Mouse (Mus musculus) layer of hippocampus, adult 18-20 months (tissue): ENCODE data around the gene Cacna2d4. TPM values are rescaled to one million over a fixed set of nuclear protein-coding genes. Genes with fewer than 3 reads are reported as not detected.

Experiments used
- DNase-seq, 2 experiments: peaks; one replicate each; pipeline ENCODE4 v3.0.0; 2022; ENCODE audit warnings: low spot score in 2 of 2
- total RNA-seq, 2 experiments: library from RNA; stranded (reverse); gene quantifications; 2 replicates each; pipeline ENCODE4 v1.2.3; 2021

The Cacna2d4 gene
- total RNA-seq, 2 experiments from 2014 or later: 0.52 to 1.0 TPM

DNA sequence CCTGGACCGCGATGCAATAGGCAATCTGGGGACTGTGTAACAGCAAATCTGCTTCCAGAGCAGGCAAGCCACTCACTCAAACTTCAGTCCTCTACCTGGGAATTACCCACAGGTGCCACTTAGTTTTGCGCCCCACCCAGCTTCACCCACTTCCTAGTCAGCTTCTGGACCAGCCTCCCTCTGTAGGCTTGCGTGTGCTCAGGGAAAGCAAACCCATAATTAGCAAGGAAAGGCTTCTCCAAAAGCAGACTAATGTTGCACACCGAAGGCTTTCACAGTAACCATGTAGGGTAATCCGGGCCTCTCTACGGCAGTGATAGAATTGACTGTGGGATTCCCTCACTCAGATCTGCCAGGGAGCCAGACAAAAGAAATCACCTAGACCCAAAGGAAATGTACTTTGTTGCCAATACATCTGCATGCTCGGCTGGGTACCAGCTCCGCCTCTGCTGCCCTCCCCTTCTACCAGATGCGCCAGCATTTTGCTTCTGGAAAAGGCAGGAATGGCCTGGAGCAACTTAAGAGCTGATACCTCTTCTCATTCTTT, 71.6 kb downstream of the Cacna2d4 start:
- no peak for DNase-seq

DNA sequence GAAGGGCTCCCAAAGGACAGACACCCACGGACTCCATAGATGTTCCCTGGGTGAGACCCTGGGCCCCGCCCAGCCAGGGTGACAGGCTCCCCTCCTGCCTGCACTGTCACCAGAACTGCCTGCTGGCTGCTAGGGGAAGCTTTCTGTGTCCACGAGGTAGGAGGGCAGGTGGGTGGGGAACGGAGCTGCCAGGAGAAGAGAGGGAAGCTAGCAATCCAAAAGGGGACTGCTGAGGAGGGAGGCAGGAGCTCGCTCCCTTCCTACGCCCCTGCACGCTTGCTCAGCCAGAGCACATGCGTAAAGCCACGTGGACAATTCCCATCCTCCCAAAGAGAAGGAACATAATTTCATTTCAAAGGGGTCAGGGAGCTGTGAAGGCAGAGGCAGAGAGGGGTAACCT, 73.8 kb downstream of the Cacna2d4 start:
- peak in 1 of 2 experiments; percentile 58 for DNase-seq

DNA sequence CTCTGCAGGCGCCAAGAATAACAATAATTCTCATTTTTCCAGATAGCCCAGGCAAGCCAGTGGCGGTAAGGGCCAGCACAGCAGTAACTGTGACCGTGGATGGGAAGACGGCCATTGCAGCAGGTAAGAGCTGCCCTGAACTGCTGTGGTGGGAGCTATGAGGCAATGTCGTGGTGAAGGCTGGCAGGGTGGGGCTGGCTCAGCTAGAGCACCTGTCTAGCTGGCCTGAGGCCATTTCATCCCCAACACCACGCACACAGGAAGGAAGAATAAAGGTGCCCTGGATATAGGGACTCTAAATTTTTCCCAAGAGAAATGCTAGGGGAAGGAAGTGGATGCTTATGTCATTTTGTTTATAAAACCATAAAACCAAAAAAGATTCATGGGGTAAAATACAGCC, 76.1 kb downstream of the Cacna2d4 start:
- DNase-seq: no peak

DNA sequence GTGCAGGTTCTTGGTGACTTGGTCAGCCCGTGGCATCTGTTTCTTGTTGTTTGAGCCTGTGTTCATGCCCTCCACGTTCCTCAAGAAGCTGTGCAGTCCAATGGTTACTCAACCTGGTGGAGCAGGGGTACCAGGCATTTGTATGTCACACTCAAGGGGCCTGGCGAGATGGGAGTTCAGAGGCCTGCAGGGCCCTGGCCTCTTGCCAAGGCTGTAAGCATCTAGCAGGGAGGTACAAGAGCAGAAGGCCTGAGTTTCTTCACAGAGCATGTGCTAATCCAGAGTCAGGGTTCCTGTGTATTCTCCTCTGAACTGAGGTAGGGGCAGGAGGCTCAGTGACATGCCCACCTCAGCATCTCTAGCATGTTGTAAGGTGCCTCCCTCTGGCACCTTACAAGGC, 76.8 kb downstream of the Cacna2d4 start:
- no peak for DNase-seq

DNA sequence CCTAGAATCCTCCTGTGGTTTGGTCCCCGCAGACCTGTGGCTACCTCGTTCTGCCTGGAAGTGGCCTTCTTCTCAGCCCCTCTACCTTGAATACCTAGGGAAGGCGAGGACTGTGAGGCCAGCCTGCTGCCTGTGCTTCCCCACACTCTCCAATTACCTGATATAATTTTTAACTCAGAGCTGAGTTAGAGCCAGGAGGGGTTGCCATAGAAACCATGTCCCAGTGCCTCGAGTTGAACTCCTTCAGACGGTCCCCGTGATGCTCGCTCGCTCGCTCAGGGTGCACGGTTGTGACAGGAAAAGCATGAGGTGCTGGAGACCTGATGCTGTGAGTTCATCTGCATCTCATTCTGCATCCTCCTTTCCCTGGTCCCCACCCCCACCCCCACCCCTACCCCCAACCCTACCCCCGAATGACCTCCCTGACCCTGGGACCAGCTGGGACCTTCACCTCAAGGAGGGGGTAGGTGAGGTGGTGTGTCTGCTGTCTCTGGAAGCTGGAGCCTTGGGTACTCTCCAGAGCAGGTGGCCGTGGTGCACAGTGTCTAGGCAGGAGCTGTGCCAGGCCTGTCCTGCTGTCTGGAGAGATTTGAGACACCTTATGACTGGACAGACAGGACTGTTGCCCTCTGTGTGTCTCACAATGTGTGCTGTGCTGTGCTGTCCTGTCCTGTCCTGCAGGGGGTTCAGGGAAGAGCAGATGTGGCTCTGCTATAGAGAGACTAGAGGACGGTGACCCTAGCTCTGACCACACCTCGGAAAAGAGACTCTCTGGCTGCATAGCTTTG, 77.5 kb downstream of the Cacna2d4 start:
- DNase-seq: peak in 1 of 2 experiments; percentile 41

DNA sequence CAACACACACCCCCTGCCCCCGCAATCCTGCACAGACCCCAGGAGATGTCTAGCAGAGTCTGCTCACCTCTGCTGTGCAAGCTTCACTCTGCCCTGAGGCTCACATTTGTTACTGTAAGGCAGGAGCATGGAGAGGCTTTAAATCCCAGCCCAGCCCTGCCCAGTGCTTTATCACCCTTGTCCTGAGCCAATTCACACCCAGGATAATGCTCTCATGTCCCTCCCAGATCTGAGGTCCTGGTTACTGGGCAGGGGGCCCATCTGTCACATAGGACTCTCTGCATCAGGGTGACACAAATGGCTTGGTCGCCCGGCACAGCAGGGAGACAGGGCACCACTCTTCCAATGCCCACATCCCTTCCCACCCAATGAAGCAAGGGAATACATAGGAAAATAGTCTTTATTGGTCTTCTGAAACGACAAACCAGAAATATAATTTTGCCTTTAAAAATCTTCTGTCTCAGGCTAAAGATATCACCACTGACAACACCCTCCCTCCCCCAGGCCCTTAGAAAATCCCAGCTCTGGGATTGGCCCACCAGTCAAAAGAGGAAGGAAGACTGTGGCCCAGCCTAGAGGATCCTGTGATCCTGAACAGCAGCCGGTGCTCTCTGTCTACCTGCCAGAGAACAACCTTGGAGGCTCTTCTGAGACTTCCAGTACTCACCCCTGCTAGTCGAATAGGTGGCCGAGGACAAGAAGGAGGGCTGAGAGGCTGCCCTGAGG, 78.6 kb downstream of the Cacna2d4 start:
- no peak for DNase-seq

DNA sequence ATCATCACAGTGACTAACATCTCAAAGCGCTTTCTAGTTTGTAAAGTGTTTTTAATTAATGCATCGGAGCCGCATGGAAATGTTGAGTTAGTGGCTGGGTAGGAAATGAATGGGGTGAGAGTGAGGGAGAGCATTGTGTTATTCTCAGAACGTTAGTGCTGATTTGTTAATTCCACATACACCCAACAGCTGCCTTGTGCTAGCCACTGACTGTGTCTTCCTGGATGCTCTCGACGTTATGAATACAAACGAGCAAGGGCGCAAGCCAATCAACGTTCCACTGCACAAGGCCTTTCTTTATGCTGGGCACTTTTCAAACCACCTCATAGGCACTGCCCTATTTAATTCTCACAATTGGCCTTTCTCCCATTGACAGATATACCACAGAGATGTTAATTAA, 82.4 kb downstream of the Cacna2d4 start:
- no peak for DNase-seq

DNA sequence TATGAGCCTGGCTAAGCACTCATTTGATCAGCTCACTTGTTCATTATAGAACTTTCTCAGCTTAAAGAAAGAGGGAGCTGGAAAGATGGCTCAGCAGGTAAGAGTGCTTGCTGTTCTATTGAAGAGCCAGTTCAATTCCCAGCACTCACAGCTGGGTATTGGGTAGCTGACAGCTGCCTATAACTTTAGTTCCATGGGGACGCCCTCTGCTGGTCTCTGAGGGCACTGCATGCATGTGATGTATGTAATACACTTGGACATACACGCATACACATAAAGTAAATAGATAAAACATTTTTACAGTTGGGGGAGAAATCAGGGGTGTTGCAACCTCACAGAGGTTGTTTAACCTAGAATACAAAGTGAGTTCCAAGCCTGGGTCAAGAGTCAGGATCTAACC, 83.0 kb downstream of the Cacna2d4 start:
- DNase-seq: no peak

DNA sequence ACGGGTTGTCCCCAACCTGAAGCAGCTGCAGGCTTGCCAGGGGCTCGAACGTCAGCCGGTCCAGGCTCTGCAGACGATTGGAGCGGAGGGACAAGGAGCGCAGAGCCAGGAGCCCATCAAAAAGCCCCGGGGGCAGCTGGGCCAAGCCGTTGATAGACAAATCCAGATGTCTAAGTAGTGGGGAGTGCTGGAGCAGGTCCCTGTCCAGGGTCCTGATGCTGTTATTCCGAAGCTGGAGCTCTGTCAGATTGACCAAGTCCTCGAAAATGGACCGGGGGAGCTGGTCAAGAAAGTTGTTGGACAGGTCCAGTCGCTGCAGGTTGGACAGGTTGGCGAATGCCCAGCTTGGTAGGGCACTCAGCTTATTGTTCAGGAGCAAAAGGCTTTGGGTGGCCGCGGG, 84.2 kb downstream of the Cacna2d4 start:
- no peak for DNase-seq

DNA sequence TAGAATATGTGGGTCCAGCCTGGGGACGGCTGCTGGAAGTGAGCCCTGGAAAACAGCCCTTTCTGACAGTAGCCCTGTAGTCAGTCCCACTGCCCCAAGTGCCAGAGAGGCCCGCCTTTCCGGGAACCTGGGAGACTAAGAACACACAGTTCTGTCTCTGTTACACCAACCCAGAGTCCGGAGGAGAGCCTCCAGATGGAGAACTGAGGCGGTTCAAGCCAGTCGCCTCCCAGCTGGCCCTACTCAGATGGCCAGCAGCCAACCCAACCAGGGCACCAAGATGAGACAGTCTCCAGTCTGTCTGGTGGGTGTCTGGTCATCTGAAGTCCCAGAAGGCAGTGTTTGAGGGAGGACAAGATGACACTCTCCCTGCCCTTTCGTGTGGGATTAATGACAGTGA, 85.4 kb downstream of the Cacna2d4 start:
- DNase-seq: no peak

DNA sequence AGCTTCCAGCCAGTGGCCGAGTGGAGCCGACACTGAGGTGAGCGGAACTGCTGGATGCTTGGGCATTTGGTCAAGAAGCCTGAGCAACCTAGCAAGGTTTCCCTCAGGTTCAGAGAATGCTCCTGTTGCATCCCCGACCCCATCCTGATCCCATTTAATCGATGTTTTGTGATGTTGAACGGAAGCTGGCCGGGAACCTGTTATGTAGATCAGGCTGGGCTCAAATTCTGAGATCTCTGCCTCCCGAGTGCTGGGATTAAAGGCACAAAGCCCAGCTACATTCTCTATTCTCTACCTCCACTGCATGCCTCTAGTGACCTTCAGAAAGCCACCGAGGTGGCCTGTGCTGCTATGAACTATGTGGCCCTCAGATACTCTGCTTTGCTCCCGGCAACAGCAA, 88.5 kb downstream of the Cacna2d4 start:
- DNase-seq: no peak

DNA sequence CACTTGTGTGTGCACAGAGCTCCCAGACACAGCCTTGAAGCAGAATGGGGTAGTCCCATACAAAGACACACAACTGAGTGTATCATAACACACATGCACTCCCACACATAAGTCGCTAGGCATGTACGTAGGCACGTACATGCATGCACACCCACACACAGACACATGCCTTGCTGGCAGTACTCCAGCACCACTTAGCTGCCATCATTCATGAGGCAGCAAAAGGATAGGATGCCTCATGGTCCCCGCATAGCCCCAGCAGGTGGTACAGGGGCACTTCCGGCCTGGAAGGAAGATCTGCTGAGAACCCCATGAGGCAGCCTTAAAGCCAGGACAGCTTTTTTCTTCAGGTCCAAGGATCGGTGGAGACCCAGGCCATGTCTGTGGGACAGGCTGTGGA, 89.7 kb downstream of the Cacna2d4 start:
- DNase-seq: peak in 1 of 2 experiments; percentile 39

DNA sequence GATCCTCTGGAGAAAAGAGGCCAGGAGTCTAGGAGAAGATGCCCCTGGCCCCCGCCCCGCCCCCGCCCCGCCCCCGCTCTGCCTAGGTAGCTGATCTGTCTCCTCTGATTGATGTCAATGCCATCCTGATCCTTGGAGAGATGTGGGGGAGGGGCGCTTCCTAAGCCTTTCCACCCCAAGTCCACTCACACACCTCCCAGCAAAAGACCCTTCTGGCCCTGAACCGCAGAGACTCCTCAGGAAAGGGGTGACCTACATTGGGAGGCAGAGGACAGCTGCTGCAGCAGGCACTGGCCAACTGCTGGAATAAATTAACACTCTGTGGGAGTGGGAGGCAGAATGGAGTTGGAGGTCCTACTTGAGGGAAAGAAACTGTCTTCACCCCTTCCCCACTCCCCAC, 90.2 kb downstream of the Cacna2d4 start:
- DNase-seq: no peak

DNA sequence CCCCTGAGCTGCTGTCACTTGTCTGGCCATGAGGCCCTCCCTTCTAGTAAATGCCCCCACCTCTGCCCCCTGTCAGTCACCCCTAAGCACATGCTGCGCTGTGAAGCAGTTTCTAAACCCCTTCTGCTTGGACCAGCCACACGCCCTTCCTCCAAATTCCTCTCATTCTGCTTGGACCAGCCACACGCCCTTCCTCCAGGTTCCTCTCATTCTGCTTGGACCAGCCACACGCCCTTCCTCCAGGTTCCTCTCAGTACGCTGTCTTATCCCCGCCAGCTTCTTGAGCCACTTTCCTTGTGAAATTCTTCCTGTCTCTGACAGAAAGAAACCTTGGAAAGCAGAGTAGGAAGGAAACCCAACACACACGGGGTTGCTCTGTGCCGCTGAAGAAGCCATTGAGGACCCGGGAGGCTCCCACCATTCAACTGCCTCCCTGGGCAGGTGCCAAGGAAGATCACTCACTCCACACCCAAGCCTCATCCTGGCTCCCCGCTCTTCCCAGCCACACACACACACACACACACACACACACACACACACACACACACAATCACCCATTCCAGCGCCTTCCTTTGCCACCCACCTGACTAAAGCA, 92.3 kb downstream of the Cacna2d4 start:
- peak in 1 of 2 experiments; percentile 28 for DNase-seq

DNA sequence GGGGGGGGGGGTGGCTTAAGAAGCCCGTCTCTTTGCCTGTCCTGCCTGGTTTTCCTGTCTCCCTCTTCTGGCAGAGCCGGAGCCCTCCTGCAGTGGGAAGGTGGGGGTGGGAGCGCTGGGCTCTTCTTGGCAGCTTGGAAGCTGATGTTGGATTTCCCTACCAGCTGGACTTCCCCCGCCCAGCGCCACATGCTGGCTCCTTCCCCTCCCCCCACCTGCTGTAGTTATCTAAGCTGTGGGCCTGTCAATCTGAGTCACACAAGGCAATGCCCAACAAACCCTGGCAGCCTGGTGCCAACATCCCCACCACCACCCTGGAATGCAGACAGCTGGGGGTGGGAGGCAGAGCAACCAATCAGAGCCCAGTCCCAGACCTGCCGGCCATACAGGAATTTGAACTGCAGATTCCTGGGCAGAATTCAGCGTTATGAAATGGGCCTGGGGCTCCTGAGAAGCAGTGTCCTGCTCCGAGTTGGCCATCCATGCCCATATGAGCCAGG, 92.9 kb downstream of the Cacna2d4 start:
- DNase-seq: peak; percentile 87 to 91

DNA sequence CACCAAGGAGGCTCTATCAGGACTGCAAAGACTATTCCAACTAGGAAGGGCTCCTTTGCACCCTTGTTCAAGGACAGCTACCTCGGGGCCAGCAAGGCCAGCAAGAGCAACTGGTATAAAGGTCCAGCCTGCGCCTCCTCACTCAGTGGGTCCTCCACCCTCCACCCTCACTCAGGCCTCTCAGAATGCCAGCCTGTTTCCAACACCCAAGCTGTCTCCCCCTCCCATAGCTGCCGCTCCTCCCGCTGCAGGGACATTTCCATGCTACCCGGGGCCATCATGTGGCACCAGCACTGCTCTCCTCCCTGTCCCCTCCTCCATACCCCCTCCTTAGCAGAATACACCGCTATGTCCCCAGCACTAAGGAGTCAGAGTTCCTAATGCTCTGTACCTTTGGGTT, 93.6 kb downstream of the Cacna2d4 start:
- peak in 1 of 2 experiments; percentile 42 for DNase-seq

DNA sequence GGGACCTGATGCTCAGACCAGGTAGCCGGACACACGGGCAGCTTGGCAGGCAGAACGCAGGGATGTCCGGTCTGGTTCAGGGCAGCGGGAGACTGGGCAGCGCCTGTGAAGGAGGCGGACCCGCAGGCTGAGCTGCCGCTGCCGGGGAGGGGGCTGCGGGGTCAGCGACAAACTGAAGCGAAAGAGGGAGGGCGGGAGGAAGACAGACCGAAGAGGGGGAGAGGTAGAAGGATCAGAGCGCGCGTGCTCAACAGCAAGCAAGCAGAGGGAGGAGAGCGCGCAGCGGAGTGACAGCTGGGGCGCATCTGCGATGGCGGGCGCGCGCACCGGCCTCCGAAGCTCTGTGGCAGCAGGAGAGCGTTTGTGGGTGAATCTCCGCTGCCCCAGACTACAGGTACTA, 94.2 kb downstream of the Cacna2d4 start, which contains the start of gene Lrtm2:
Lrtm2 (minus strand) TSS at position 261 of the 400 bp plus-strand sequence.
- peak; percentile 67 to 75 for DNase-seq

DNA sequence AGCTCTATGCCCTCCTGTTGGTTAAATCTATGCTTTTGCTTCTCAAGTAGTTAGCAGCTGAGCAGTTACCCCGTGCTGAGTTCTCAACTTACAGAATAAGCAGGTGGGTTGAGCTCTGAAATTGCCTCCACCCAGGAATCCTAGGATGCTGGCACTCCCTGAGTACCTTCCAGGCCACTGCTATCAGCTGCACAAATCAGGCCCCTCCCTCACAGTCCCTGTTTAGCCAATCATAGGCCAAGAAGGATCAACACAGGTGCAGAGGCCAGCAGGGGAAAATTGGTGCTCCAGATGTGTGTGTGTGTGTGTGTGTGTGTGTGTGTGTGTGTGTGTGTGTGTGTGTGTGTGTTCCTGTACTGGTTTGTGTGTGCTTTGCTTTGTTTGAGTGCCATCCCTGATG, 95.8 kb downstream of the Cacna2d4 start:
- DNase-seq: no peak

DNA sequence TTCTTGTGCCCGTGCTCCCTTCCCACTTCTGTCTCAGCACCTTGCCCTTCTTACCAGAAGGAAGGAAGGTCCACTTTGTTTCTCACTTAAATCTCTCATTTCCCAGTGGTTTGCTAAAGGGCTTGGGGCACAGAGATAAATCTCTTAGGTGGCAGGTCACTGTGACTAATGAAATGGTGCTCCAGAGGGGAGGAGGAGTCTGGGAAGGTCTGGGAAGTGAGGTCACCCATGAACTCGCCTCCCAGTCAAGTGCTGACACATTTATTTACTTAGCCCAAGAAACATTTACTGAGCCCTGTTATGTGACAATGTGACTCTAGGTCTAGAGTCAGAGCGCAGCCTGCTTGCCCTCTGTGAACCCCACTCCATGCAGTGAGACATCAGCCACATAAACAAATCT, 96.9 kb downstream of the Cacna2d4 start:
- DNase-seq: no peak

DNA sequence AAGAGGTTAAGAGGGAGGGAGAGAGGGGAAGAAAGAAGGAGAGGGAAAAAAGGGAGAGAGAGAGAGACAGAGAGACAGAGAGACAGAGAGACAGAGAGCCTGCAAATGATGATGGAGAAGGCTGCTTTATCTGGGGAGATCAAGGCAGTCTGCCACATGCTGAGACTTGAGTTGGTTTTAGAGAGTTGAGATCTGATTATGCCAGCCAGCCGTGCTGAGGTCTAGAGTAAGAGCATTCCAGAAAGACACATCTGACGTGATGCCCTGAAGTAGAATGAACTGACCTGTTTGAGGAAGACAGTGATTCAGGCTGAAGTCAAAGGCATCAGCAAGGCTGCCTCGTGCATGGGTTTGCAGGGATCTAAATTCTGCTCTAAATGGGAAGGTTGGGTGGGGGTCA, 97.5 kb downstream of the Cacna2d4 start:
- no peak for DNase-seq

DNA sequence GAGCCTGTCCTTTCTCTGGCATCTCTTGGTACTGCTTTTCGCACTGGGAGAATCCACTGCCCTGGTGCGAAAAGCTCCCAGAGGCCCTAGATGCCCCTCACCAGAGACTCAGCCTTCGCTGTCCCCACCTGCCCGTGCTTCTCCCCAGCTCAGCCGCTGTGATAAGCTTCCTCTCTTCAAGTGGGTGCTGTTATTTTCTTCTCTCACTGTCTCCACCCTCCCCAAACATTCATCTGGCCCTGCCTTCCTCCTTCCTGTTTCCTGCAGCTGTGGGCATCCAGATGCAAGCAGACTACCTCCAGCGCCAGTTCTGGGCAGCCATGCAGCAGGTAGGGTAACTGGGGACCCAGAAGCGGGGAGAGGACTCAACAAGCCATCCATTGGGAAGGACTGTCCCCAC, 99.8 kb downstream of the Cacna2d4 start:
- DNase-seq: no peak

DNA sequence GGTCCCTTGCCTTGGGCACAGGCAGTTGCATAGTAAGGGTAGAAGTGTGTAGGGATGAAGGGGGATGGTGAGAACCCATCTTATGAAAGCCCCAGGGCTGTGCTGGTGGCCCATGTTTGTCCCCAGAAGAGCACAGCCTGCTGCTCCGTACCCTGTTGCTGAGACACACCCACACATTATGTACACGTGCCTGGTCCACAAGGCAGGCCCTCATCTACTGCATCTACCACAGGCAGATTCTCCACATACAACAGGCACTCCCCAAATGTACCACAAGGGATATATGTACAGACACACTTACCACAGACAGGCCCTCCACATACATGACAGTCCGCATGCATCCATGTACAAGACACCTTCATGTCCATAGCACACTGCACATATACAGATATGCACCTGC, 101.0 kb downstream of the Cacna2d4 start:
- no peak for DNase-seq
